Mouse (Mus musculus) bone marrow, adult 2 months (tissue): ENCODE measurements at regions not wholly inside any gene's neighbourhood (a gene's known extent, or its start where the extent isn't known, plus 50 kb on each side); places are given as distances from the start of the nearest gene placed in this dataset.

ENCODE experiments used
- CTCF ChIP-seq: fragments of 200-500 bp; IDR thresholded peaks from 2 replicates; pipeline ENCODE4 v1.5.1; 2011; ENCODE audit warnings: low read length, control low read depth; ENCODE audit not compliant: control insufficient read depth, insufficient read depth
- POLR2A ChIP-seq: fragments of 200-500 bp; IDR thresholded peaks from 2 replicates; pipeline ENCODE4 v1.6.1; 2011; ENCODE audit warnings: low read depth, mild to moderate bottlenecking, control low read depth, low read length, borderline replicate concordance; ENCODE audit not compliant: control insufficient read depth

DNA sequence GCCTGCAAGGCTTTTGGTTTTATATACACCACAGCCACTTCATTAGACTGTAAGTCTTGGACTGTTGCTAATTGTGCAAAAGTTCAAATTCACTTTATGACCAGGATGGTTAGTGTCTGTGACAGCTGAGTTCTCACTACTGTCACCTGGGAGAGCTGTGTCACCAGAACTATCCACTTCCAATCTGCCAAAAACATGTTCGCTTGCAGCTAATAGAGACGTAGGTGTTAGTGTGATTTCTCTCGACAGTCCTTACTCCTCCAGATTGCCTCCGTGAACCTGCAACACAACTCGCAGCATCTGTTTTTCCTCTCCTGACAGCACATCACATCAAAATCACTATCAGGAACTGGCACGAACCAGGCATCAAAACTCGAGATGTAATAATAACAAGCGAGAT, 491.3 kb upstream of the Klf6 start:
- TF ChIP-seq CTCF: no peak
- no peak for TF ChIP-seq POLR2A
